Mouse (Mus musculus) spleen, adult 2 months (tissue): Measurements from ENCODE around the gene Tmeff2.

ENCODE experiments used
- CTCF ChIP-seq: fragments of 200-500 bp; IDR thresholded peaks from 2 replicates; pipeline ENCODE4 v1.5.1; 2011; ENCODE audit warnings: mild to moderate bottlenecking, inconsistent platforms; ENCODE audit not compliant: insufficient read depth, insufficient read length, insufficient replicate concordance; ENCODE audit errors: extremely low read depth
- POLR2A ChIP-seq: fragments of 200-500 bp; IDR thresholded peaks from 2 replicates; pipeline ENCODE4 v1.6.1; 2011; ENCODE audit warnings: low read depth, low read length, inconsistent platforms

DNA sequence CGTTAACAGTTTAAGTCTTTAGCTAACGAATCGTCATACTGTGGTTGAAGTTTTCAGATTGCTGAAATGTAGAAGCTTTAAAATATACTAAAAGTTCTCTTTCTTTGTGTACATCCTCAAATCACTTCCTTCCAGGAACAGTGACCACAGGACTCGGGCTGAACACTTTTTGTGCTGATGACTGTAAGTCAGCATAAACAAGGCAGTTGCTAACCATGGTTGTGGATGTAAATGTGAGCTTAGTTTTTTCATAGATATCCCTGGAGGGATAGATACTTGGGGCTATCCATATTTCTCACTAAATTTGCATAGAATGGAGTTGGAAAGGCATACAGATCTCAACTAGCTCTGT is 62.2 kb downstream of the Tmeff2 start:
- no peak for TF ChIP-seq CTCF
- no peak for TF ChIP-seq POLR2A
